Mouse (Mus musculus) lung, postnatal 0 days (tissue): ENCODE data around the gene Fyn.

Experiments used
- CTCF ChIP-seq: IDR thresholded peaks from 2 replicates; pipeline ENCODE4 v1.5.1; 2016; ENCODE audit warnings: antibody characterized with exemption, mild to moderate bottlenecking
- EP300 ChIP-seq: IDR thresholded peaks from 2 replicates; pipeline ENCODE4 v1.6.1; 2016; ENCODE audit warnings: antibody characterized with exemption, mild to moderate bottlenecking, control low read depth

DNA sequence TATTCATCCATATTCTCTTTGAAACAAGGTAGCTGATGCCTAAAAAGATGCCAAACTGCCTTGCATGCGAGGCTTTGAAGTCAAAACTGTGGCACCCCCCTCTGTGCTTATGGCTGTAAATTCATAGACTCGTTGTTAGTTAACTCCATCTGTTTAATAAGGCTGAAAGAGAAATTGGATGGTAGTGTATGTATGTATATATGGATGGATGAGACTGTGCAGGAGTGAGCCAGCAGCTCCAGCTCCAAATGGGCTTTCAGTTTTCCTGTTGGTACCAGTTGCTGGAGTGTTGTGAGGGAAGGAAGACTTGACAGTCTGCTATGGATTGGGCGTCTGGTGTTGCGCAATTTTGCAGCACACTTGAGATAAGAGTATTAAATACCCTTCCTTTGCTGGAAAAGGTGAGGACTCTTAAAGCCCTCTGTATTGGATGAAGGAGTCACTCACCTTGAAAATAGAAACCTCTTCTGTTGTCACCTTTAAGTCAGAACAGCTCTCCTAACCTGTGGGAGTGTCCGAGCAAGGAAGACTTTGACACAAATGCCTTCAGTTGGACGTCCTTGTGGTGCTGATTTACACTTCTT is 24.3 kb downstream of the Fyn start:
- TF ChIP-seq CTCF: no peak
- TF ChIP-seq EP300: peak; percentile 50; the same call in 1 of the 2 replicates
